Comparison of ENCODE assay signal across 9 mouse cellular contexts in genomic region chr17:83122525-83123280, GRCm38 (mm10).
DNase-seq lines count a peak whose midpoint lies in the region; ATAC-seq lines count a peak whose summit lies in the region.
"Had no signal": no experiment of that assay in that cellular context is flagged by ENCODE, and none has a peak within 500 bp of the region (broad histone marks: within the 10 kb centered on the region; RNA-seq: fewer than 3 reads in every experiment).

No protein-coding gene starts in this region.

- H3K9ac ChIP-seq in hindbrain, embryonic 12.5 days: no peak overlapping the region; the same call in 1 of the 2 replicates
- H3K9ac ChIP-seq in limb, embryonic 13.5 days: peak overlapping the region; percentile 53; the same call in 1 of the 2 replicates
- H3K9ac ChIP-seq in stomach, embryonic 15.5 days: no peak overlapping the region

- no peaks in the 10 kb centered on the region for H3K36me3 ChIP-seq in hindbrain, embryonic 12.5 days
- H3K36me3 ChIP-seq in limb, embryonic 13.5 days: no peaks in the 10 kb centered on the region
- no peaks in the 10 kb centered on the region for H3K36me3 ChIP-seq in midbrain, embryonic 10.5 days
- no peaks in the 10 kb centered on the region for H3K36me3 ChIP-seq in stomach, embryonic 15.5 days

- no peaks in the 10 kb centered on the region for H3K9me3 ChIP-seq in hindbrain, embryonic 12.5 days (replicated peaks)
- H3K9me3 ChIP-seq in limb, embryonic 13.5 days: no peaks in the 10 kb centered on the region
- H3K9me3 ChIP-seq in midbrain, embryonic 10.5 days (replicated peaks): no peaks in the 10 kb centered on the region
- H3K9me3 ChIP-seq in stomach, embryonic 15.5 days: no peaks in the 10 kb centered on the region

- 0 out of 2 replicates have a peak, but pooled peaks cover 7% of the 10 kb centered on the region for H3K27me3 ChIP-seq in hindbrain, embryonic 12.5 days
- H3K27me3 ChIP-seq in limb, embryonic 13.5 days: peaks cover 84% of the 10 kb centered on the region
- H3K27me3 ChIP-seq in midbrain, embryonic 10.5 days (ENCODE audit: low read depth, poor library complexity, severe bottlenecking): peaks cover 87% of the 10 kb centered on the region
- no peaks in the 10 kb centered on the region for H3K27me3 ChIP-seq in stomach, embryonic 15.5 days (replicated peaks)
- H3K27me3 ChIP-seq: Patski had no signal

- peak; percentile 76 for ATAC-seq in hindbrain, embryonic 12.5 days (ENCODE audit: low FRiP score)
- ATAC-seq in limb, embryonic 13.5 days (ENCODE audit: low FRiP score, low read depth): peak; percentile 86
- peak; percentile 77 for ATAC-seq in stomach, embryonic 15.5 days (ENCODE audit: insufficient read depth, low FRiP score, low read depth)
- ATAC-seq in erythroid progenitor cell, adult 5-6 weeks (replicated peaks; ENCODE audit: low FRiP score, poor library complexity, severe bottlenecking): no peak
- ATAC-seq: Patski had no signal

- H3K4me3 ChIP-seq in hindbrain, embryonic 12.5 days: peak overlapping the region; percentile 8
- H3K4me3 ChIP-seq in limb, embryonic 13.5 days: peak overlapping the region; percentile 28
- peak overlapping the region; percentile 45 for H3K4me3 ChIP-seq in midbrain, embryonic 10.5 days
- H3K4me3 ChIP-seq in stomach, embryonic 15.5 days (replicated peaks): peak overlapping the region; percentile 24

- H3K4me1 ChIP-seq in hindbrain, embryonic 12.5 days: peaks cover 54% of the 10 kb centered on the region
- H3K4me1 ChIP-seq in limb, embryonic 13.5 days: peaks cover 54% of the 10 kb centered on the region
- H3K4me1 ChIP-seq in midbrain, embryonic 10.5 days: peaks cover 60% of the 10 kb centered on the region
- H3K4me1 ChIP-seq in stomach, embryonic 15.5 days: peaks cover 41% of the 10 kb centered on the region

- H3K27ac ChIP-seq in hindbrain, embryonic 12.5 days: peak overlapping the region; percentile 24; the same call in 1 of the 2 replicates
- peak overlapping the region; percentile 48; the same call in 1 of the 2 replicates for H3K27ac ChIP-seq in limb, embryonic 13.5 days
- peak overlapping the region; percentile 71 for H3K27ac ChIP-seq in midbrain, embryonic 10.5 days (replicated peaks)
- peak overlapping the region; percentile 72 for H3K27ac ChIP-seq in stomach, embryonic 15.5 days

- 5% methylated on average over 20 of the region's 20 CpGs for WGBS in hindbrain, embryonic 12.5 days
- WGBS in limb, embryonic 13.5 days: 5% methylated on average over 20 of the region's 20 CpGs
- WGBS in midbrain, embryonic 10.5 days: 8% methylated on average over 20 of the region's 20 CpGs
- 8% methylated on average over 20 of the region's 20 CpGs for WGBS in stomach, embryonic 15.5 days

- H3K4me2 ChIP-seq in hindbrain, embryonic 12.5 days (replicated peaks): peak overlapping the region; percentile 36
- H3K4me2 ChIP-seq in limb, embryonic 13.5 days (replicated peaks): peak overlapping the region; percentile 61
- H3K4me2 ChIP-seq in stomach, embryonic 15.5 days: peak overlapping the region; percentile 51

- DNase-seq in urinary bladder, adult 18-20 months (ENCODE audit: low spot score in 2 of 2): peak; percentile 18 to 30
- DNase-seq in urinary bladder, postnatal 10 days (ENCODE audit: low spot score): no peak
- DNase-seq in gastrocnemius, adult 18-20 months (ENCODE audit: low spot score): peak; percentile 52
- DNase-seq in midbrain, embryonic 10.5 days (ENCODE audit: low spot score): peak; percentile 54
